Mouse (Mus musculus): Measurements from ENCODE around the gene Ube2e2. TPM values are rescaled to one million over a fixed set of nuclear protein-coding genes. Genes with fewer than 3 reads are reported as not detected.
"Not testable (repeated sequence)": the region's sequence is repeated elsewhere in the genome, so short reads cannot be mapped to it uniquely, and the experiment has no call there.

The Ube2e2 gene
- total RNA-seq, 2 experiments from 2014 or later: 37.8 to 38.7 TPM

GRCm38 (mm10) chr14:18754595-18754994 is 139.5 kb downstream of the Ube2e2 start:
- DNase-seq (ENCODE audit: low spot score in 2 of 2): no peak

- no peak for DNase-seq (ENCODE audit: low spot score in 2 of 2)
Measured at GRCm38 (mm10) chr14:18754001-18754400, 140.1 kb downstream of the Ube2e2 start.

GRCm38 (mm10) chr14:18731154-18731553 is 162.9 kb downstream of the Ube2e2 start:
- DNase-seq (ENCODE audit: low spot score in 2 of 2): no peak

- no peak for DNase-seq (ENCODE audit: low spot score in 2 of 2)
Measured at GRCm38 (mm10) chr14:18720601-18721591, 173.2 kb downstream of the Ube2e2 start.

GRCm38 (mm10) chr14:18716970-18717369 is 177.1 kb downstream of the Ube2e2 start:
- no peak for DNase-seq (ENCODE audit: low spot score in 2 of 2)

GRCm38 (mm10) chr14:18715529-18715928 is 178.5 kb downstream of the Ube2e2 start:
- no peak for DNase-seq (ENCODE audit: low spot score in 2 of 2)

GRCm38 (mm10) chr14:18697662-18698225 is 196.3 kb downstream of the Ube2e2 start:
- no peak for DNase-seq (ENCODE audit: low spot score in 2 of 2)

GRCm38 (mm10) chr14:18696418-18696817 is 197.6 kb downstream of the Ube2e2 start:
- not testable (repeated sequence) for DNase-seq (ENCODE audit: low spot score in 2 of 2)

GRCm38 (mm10) chr14:18678121-18678836 is 215.8 kb downstream of the Ube2e2 start:
- DNase-seq (ENCODE audit: low spot score in 2 of 2): peak; percentile 19 to 35

- no peak for DNase-seq (ENCODE audit: low spot score in 2 of 2)
Measured at GRCm38 (mm10) chr14:18670712-18671111, 223.4 kb downstream of the Ube2e2 start.

- no peak for DNase-seq (ENCODE audit: low spot score in 2 of 2)
Measured at GRCm38 (mm10) chr14:18669301-18669935, 224.6 kb downstream of the Ube2e2 start.

GRCm38 (mm10) chr14:18668309-18668708 is 225.8 kb downstream of the Ube2e2 start:
- DNase-seq (ENCODE audit: low spot score in 2 of 2): not testable (repeated sequence)

- DNase-seq (ENCODE audit: low spot score in 2 of 2): no peak
Measured at GRCm38 (mm10) chr14:18667755-18668154, 226.3 kb downstream of the Ube2e2 start.

- DNase-seq (ENCODE audit: low spot score in 2 of 2): no peak
Measured at GRCm38 (mm10) chr14:18666251-18666650, 227.8 kb downstream of the Ube2e2 start.

- no peak for DNase-seq (ENCODE audit: low spot score in 2 of 2)
Measured at GRCm38 (mm10) chr14:18665267-18666024, 228.6 kb downstream of the Ube2e2 start.

GRCm38 (mm10) chr14:18663666-18664065 is 230.4 kb downstream of the Ube2e2 start:
- no peak for DNase-seq (ENCODE audit: low spot score in 2 of 2)

- DNase-seq (ENCODE audit: low spot score in 2 of 2): no peak
Measured at GRCm38 (mm10) chr14:18657777-18658753, 236.0 kb downstream of the Ube2e2 start.

- DNase-seq (ENCODE audit: low spot score in 2 of 2): no peak
Measured at GRCm38 (mm10) chr14:18649123-18649675, 244.9 kb downstream of the Ube2e2 start.

GRCm38 (mm10) chr14:18641656-18642055 is 252.4 kb downstream of the Ube2e2 start:
- no peak for DNase-seq (ENCODE audit: low spot score in 2 of 2)
